Comparison of ENCODE assay signal across 9 mouse cellular contexts in the genomic region with DNA sequence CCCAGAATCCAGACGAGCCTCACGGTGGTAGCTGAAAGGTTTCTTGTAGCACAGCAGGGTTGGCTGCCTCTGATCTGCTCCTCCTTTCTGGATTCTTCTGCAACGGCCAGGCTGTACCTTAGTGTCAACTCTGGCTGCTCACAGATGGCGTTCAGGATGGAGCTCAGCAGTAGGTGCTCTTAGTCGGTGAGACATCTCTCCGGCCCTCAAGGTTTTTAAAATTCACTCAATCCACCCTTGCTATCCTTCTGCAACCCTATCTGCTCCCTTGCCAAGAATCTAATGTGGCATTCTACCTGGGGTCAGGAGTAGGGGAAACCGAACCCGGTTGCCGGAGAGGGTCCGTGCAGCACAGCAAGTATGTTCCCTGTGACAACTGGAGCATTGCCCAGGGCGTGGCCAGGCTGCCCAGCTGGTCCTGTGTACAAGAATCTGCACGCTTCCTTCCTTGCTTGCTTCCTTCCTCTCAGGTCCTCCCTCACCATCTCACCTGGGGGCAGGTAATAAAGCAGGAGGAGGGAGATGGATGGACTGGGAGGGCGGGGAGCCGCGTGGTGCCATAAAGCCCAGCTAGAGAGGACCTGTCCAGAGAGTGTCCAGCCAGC. TPM values are rescaled to one million over a fixed set of nuclear protein-coding genes. Genes with fewer than 3 reads are reported as not detected.
A peak's percentile ranks its signal among the peaks of the same experiment; 100 is the strongest.
DNase-seq lines count a peak whose midpoint lies in the region; ATAC-seq and TF ChIP-seq lines count a peak whose summit lies in the region.
"Had no signal": no experiment of that assay in that cellular context is flagged by ENCODE, and none has a peak within 500 bp of the region (broad histone marks: within the 10 kb centered on the region; RNA-seq: fewer than 3 reads in every experiment).

A gene (plus strand): TSS at position 600 of the 605 bp plus-strand sequence.

- peaks cover 36% of the 10 kb centered on the region for H3K27me3 ChIP-seq in lung, postnatal 0 days (replicated peaks; ENCODE audit: insufficient read depth, low read length)
- H3K27me3 ChIP-seq in embryonic facial prominence, embryonic 10.5 days (replicated peaks; ENCODE audit: low read depth, poor library complexity, severe bottlenecking) = peaks cover 94% of the 10 kb centered on the region
- peaks cover 56% of the 10 kb centered on the region for H3K27me3 ChIP-seq in intestine, embryonic 14.5 days (replicated peaks; ENCODE audit: control insufficient read depth, insufficient read depth, low read length)
- H3K27me3 ChIP-seq in small intestine, adult 2 months (ENCODE audit: control insufficient read depth, insufficient read depth, low read length) = peaks cover 27% of the 10 kb centered on the region

- TF ChIP-seq EP300 in lung, postnatal 0 days (IDR thresholded peaks at IDR 0.05) = no peak

- peak within 1 kb of the TSS; percentile 32; the same call in 1 of the 2 replicates for H3K4me2 ChIP-seq in lung, postnatal 0 days (replicated peaks; ENCODE audit: low read depth, low read length)
- peak within 1 kb of the TSS; percentile 63 for H3K4me2 ChIP-seq in intestine, embryonic 14.5 days (ENCODE audit: low read length)

- no peak within 1 kb of the TSS for H3K9ac ChIP-seq in lung, postnatal 0 days (replicated peaks; ENCODE audit: low read depth)
- H3K9ac ChIP-seq in intestine, embryonic 14.5 days (ENCODE audit: low read length) = peak within 1 kb of the TSS; percentile 20; the same call in 1 of the 2 replicates

- H3K4me1 ChIP-seq in lung, postnatal 0 days (ENCODE audit: insufficient read depth, low read depth, low read length) = no peaks in the 10 kb centered on the region
- peaks cover 17% of the 10 kb centered on the region for H3K4me1 ChIP-seq in embryonic facial prominence, embryonic 10.5 days
- H3K4me1 ChIP-seq in intestine, embryonic 14.5 days (replicated peaks; ENCODE audit: control insufficient read depth, insufficient read depth, low read length) = peaks cover 7% of the 10 kb centered on the region; the same call in 1 of the 2 replicates
- H3K4me1 ChIP-seq in small intestine, adult 2 months (ENCODE audit: control insufficient read depth, insufficient read depth, insufficient read length, low read length) = peaks cover 2% of the 10 kb centered on the region; the same call in 1 of the 2 replicates

- H3K9me3 ChIP-seq in lung, postnatal 0 days (ENCODE audit: low read length) = no peaks in the 10 kb centered on the region
- no peaks in the 10 kb centered on the region for H3K9me3 ChIP-seq in embryonic facial prominence, embryonic 10.5 days
- no peaks in the 10 kb centered on the region for H3K9me3 ChIP-seq in intestine, embryonic 14.5 days (ENCODE audit: control insufficient read depth, low read length)

- H3K4me3 ChIP-seq in lung, postnatal 0 days (ENCODE audit: low read depth, low read length) = no peak within 1 kb of the TSS
- peak within 1 kb of the TSS; percentile 56 for H3K4me3 ChIP-seq in embryonic facial prominence, embryonic 10.5 days
- peak within 1 kb of the TSS; percentile 32 for H3K4me3 ChIP-seq in intestine, embryonic 14.5 days (ENCODE audit: low read depth, low read length)
- peak within 1 kb of the TSS; percentile 7; the same call in 1 of the 2 replicates for H3K4me3 ChIP-seq in small intestine, adult 2 months (ENCODE audit: low read depth, low read length)

- H3K27ac ChIP-seq in lung, postnatal 0 days (ENCODE audit: low read length) = no peak within 1 kb of the TSS
- H3K27ac ChIP-seq in embryonic facial prominence, embryonic 10.5 days (replicated peaks) = peak within 1 kb of the TSS; percentile 8; the same call in 1 of the 2 replicates
- H3K27ac ChIP-seq in intestine, embryonic 14.5 days (ENCODE audit: low read depth) = no peak within 1 kb of the TSS
- no peak within 1 kb of the TSS for H3K27ac ChIP-seq in small intestine, adult 2 months (ENCODE audit: insufficient read depth, low read depth, low read length)

- H3K36me3 ChIP-seq in lung, postnatal 0 days (ENCODE audit: insufficient read depth, low read length) = no peaks in the 10 kb centered on the region
- no peaks in the 10 kb centered on the region for H3K36me3 ChIP-seq in embryonic facial prominence, embryonic 10.5 days (replicated peaks)
- no peaks in the 10 kb centered on the region for H3K36me3 ChIP-seq in intestine, embryonic 14.5 days (ENCODE audit: control insufficient read depth, insufficient read depth, low read length)
- H3K36me3 ChIP-seq in small intestine, adult 2 months (ENCODE audit: control insufficient read depth, insufficient read depth, low read length) = no peaks in the 10 kb centered on the region

- ATAC-seq in lung, postnatal 0 days = no peak
- no peak for ATAC-seq in intestine, embryonic 14.5 days (replicated peaks; ENCODE audit: low FRiP score, low TSS enrichment, low read depth)

- no peak for TF ChIP-seq CTCF in lung, postnatal 0 days (IDR thresholded peaks at IDR 0.05)
- no peak for TF ChIP-seq CTCF in small intestine, adult 2 months (IDR thresholded peaks at IDR 0.05; ENCODE audit: extremely low read depth, insufficient read length, insufficient replicate concordance, low read depth, low read length)

- no peak for TF ChIP-seq POLR2A in small intestine, adult 2 months (IDR thresholded peaks at IDR 0.05; ENCODE audit: low read depth, low read length)

- WGBS in lung, postnatal 0 days = 58% methylated on average over 15 of the region's 15 CpGs
- WGBS in embryonic facial prominence, embryonic 10.5 days = 60% methylated on average over 15 of the region's 15 CpGs
- WGBS in intestine, embryonic 14.5 days = 57% methylated on average over 15 of the region's 15 CpGs
- WGBS in small intestine, adult 2 months = 55% methylated on average over 15 of the region's 15 CpGs

- no peak for DNase-seq in lung, postnatal 0 days (ENCODE audit: low spot score)
- no peak for DNase-seq in lung, postnatal 25 days (ENCODE audit: low spot score)
- DNase-seq in embryonic facial prominence, embryonic 10.5 days (ENCODE audit: low spot score) = no peak
- DNase-seq in intestine, embryonic 14.5 days (ENCODE audit: low spot score) = no peak
- DNase-seq in left cerebral cortex, adult 8-10 months (ENCODE audit: low spot score in 2 of 2) = no peak
- no peak for DNase-seq in gastrocnemius, postnatal 25 days
- DNase-seq in layer of hippocampus, postnatal 14 days (ENCODE audit: low spot score in 2 of 2) = no peak

RNA-seq across cellular contexts. Expression of the gene that starts here (rescaled TPM):
- polyA plus RNA-seq in lung, postnatal 0 days (2015; fragmentation: Nextera tagmentation; extraction: Ambion mirVana) = not detected in 2 replicates
- not detected in 2 replicates for polyA plus RNA-seq in embryonic facial prominence, embryonic 10.5 days (2016; fragmentation: Nextera tagmentation; extraction: Ambion mirVana)
- polyA plus RNA-seq in intestine, embryonic 14.5 days (2014; fragmentation: Nextera tagmentation; extraction: Ambion mirVana) = 0.15 and 0.24 TPM in 2 replicates
- polyA plus RNA-seq in small intestine, adult 2 months (2012; rRNA removed) = not detected in 2 replicates
- total RNA-seq in left cerebral cortex, adult 8-10 months (2022) = 1 to 10 TPM; 2.0 to 3.9 (median 2.2) TPM
- total RNA-seq in gastrocnemius, postnatal 25 days (2021) = not detected
- 1 to 10 TPM; 4.6 to 5.4 TPM for total RNA-seq in layer of hippocampus, postnatal 14 days (2021)
- total RNA-seq: granulocyte monocyte progenitor cell, adult 5-6 weeks had no signal
